ENCODE assay signal across 8 mouse cellular contexts in the genomic region with DNA sequence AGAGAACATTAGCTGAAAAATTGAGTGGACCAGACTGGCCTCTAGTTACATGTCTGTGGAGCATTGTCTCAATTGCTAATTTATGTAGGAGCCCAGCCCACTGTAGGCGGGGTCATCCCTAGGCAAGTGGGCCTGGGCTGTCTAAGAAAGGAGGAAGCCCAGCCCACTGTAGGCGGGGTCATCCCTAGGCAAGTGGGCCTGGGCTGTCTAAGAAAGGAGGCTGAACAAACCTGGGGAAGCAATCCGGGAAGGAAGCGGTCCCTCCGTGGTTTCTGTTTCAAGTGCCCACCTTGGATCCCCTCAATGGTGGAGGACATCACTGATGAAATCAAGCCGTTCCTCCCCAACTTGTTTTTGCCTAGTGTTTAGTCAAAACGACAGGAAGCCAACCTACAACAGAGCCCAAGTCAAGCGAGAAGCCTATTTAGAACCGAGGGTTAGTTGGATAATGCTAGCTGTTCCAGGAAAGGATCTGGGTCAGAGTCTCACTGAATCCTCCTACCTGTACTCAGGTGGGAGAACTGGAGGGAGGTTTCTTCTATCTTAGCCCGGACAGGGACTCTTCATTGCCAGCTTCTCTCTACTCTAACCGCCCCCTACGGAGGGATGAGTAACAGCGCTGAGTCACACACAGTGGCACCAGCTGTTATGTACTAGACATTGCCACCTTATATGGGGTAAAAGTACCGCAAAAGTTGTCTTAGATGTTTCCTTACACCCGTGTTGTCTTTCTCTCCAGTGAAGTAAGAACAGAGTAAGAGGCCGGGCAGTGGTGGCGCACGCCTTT. TPM values are rescaled to one million over a fixed set of nuclear protein-coding genes. Genes with fewer than 3 reads are reported as not detected.
DNase-seq lines count a peak whose midpoint lies in the region; ATAC-seq and TF ChIP-seq lines count a peak whose summit lies in the region.
"Had no signal": no experiment of that assay in that cellular context is flagged by ENCODE, and none has a peak within 500 bp of the region (broad histone marks: within the 10 kb centered on the region; RNA-seq: fewer than 3 reads in every experiment).

No protein-coding gene starts in this region.

- peak; percentile 85; the same call in 1 of the 2 replicates for ATAC-seq in lung, embryonic 14.5 days (ENCODE audit: insufficient read depth)
- ATAC-seq in erythroid progenitor cell, adult 5-6 weeks (replicated peaks; ENCODE audit: low FRiP score, poor library complexity, severe bottlenecking), result peak; percentile 37; the same call in 1 of the 2 replicates
- peak; percentile 60; the same call in 1 of the 2 replicates for ATAC-seq in monocyte, adult 5-6 weeks (replicated peaks; ENCODE audit: insufficient number of reproducible peaks, low FRiP score, low TSS enrichment, poor library complexity, severe bottlenecking)

- no peak overlapping the region for H3K4me2 ChIP-seq in lung, embryonic 14.5 days

- H3K27me3 ChIP-seq in lung, embryonic 14.5 days (ENCODE audit: insufficient read depth, low read length), result no peaks in the 10 kb centered on the region

- H3K9me3 ChIP-seq in lung, embryonic 14.5 days (ENCODE audit: low read depth, low read length), result no peaks in the 10 kb centered on the region

- no peak overlapping the region for H3K27ac ChIP-seq in lung, embryonic 14.5 days (ENCODE audit: low read depth)

- 63% methylated on average over 18 of the region's 18 CpGs for WGBS in lung, embryonic 14.5 days

- no peak for TF ChIP-seq CTCF in lung, embryonic 14.5 days (IDR thresholded peaks at IDR 0.05; ENCODE audit: low read depth)

- peak; percentile 58 for DNase-seq in lung, embryonic 14.5 days
- no peak for DNase-seq in lung, postnatal 25 days (ENCODE audit: low spot score)
- DNase-seq in MN1 (ENCODE audit: low spot score), result peak; percentile 24
- no peak for DNase-seq in heart, adult 18-20 months
- no peak for DNase-seq in gastrocnemius, adult 8-10 months (ENCODE audit: low spot score in 2 of 2)

- no peak overlapping the region for H3K9ac ChIP-seq in lung, embryonic 14.5 days

- H3K4me1 ChIP-seq in lung, embryonic 14.5 days (ENCODE audit: insufficient read depth), result no peaks in the 10 kb centered on the region

- no peaks in the 10 kb centered on the region for H3K36me3 ChIP-seq in lung, embryonic 14.5 days (ENCODE audit: insufficient read depth)

- no peak overlapping the region for H3K4me3 ChIP-seq in lung, embryonic 14.5 days (ENCODE audit: low read depth, low read length)
- H3K4me3 ChIP-seq: erythroblast, embryonic 14.5 days had no signal

RNA-seq across cellular contexts. Expression of a gene that starts 16.6 kb away (rescaled TPM):
- polyA plus RNA-seq in lung, embryonic 14.5 days (2014; fragmentation: Nextera tagmentation; extraction: Ambion mirVana), result 8.1 and 8.3 TPM in 2 replicates
- not detected in 2 replicates for total RNA-seq in erythroid progenitor cell, adult 5-6 weeks (2015; ENCODE audit: low replicate concordance)
- total RNA-seq in erythroid progenitor cell, adult 5-6 weeks (2017; ENCODE audit: low replicate concordance), result not detected in 2 replicates
- total RNA-seq in monocyte, adult 5-6 weeks (2017), result 0.68 TPM in 1 of 3 replicates, not detected in the others
- not detected for total RNA-seq in heart, adult 18-20 months (2021)
- not detected for total RNA-seq in gastrocnemius, adult 8-10 months (2022)
- polyA plus RNA-seq: erythroblast, embryonic 14.5 days had no signal

RNA-seq across cellular contexts. Expression of a gene that starts 24.8 kb away (rescaled TPM):
- polyA plus RNA-seq in lung, embryonic 14.5 days (2014; fragmentation: Nextera tagmentation; extraction: Ambion mirVana), result 88.2 and 96.5 TPM in 2 replicates
- total RNA-seq in erythroid progenitor cell, adult 5-6 weeks (2015; ENCODE audit: low replicate concordance), result 9.6 and 11.5 TPM in 2 replicates
- 7.4 and 8.2 TPM in 2 replicates for total RNA-seq in erythroid progenitor cell, adult 5-6 weeks (2017; ENCODE audit: low replicate concordance)
- total RNA-seq in monocyte, adult 5-6 weeks (2017), result 16.6 to 25.4 TPM (median 16.8 TPM) in 3 replicates
- 10 to 100 TPM; 32.2 to 33.2 TPM for total RNA-seq in heart, adult 18-20 months (2021)
- 10 to 100 TPM; 31.0 to 35.9 (median 32.5) TPM for total RNA-seq in gastrocnemius, adult 8-10 months (2022)

RNA-seq across cellular contexts. Expression of a gene that starts 28.6 kb away (rescaled TPM):
- 46.1 and 46.2 TPM in 2 replicates for polyA plus RNA-seq in lung, embryonic 14.5 days (2014; fragmentation: Nextera tagmentation; extraction: Ambion mirVana)
- total RNA-seq in erythroid progenitor cell, adult 5-6 weeks (2015; ENCODE audit: low replicate concordance), result 21.0 and 22.0 TPM in 2 replicates
- 23.0 and 38.6 TPM in 2 replicates for total RNA-seq in erythroid progenitor cell, adult 5-6 weeks (2017; ENCODE audit: low replicate concordance)
- total RNA-seq in monocyte, adult 5-6 weeks (2017), result 49.1 to 94.7 TPM (median 53.7 TPM) in 3 replicates
- total RNA-seq in heart, adult 18-20 months (2021), result 10 to 100 TPM; 40.0 to 47.8 TPM
- 10 to 100 TPM; 23.5 to 34.0 (median 29.5) TPM for total RNA-seq in gastrocnemius, adult 8-10 months (2022)

Comparison
In these comparisons a context has a peak if more than half of its experiments do, and no peak if none do; other contexts are left out.
1. DNase-seq: peak in lung, embryonic 14.5 days (single experiment) and MN1 (single experiment); none in lung, postnatal 25 days (single experiment), heart, adult 18-20 months (0 of 2) and gastrocnemius, adult 8-10 months (0 of 2).
2. Peak in every context shown above with its lines, with median percentiles within 50 percentile points of each other: ATAC-seq.